Mouse (Mus musculus): ENCODE measurements around the gene Gm10334.
"Not testable (repeated sequence)": the region's sequence is repeated elsewhere in the genome, so short reads cannot be mapped to it uniquely, and the experiment has no call there.

The Gm10334 gene

DNA sequence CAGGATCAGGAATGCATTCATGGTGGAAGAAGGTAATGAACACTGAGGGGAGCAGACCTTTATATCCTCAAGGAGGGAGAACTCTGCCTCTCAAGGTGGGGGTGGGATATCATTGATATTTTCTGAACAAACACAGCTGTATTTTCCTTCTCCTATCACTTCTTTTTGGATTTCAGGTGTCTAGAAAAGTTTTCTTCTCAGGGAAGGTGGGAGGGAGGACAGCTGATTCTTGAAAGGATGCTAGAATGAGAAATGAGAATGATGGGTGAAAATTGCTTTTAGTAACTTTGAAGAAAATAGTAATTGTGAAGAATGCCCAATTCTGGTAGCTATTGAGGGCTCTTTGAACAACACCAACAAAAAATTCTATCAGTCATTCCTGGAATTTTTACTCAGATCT is at the start of gene Gm10334:
TSS of gene Gm10334 (minus strand) at position 101 of the 400 bp plus-strand sequence.
- not testable (repeated sequence) for DNase-seq (ENCODE audit: low read depth, low spot score)

DNA sequence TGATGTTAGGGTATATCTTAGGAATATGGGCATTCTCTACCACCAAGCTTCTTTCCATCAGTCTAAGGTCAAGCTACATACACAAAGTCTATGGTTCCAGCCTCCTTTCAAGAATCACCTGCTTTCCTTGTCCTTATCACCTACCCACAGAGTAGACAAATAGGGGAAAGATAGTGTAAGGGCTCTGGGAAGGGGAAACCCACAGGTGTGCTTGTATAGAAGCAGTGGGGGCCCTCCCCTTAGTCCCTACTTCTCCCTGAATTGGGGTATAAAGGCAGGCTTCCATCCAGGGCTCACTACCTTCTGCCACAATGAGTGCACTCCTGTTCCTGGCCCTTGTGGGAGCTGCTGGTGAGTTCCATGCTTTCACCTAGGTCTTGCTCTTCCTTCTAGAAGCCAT is 12.7 kb upstream of the Gm10334 start, which contains the start of gene Prss1:
TSS of gene Prss1 (plus strand) at position 301 of the 400 bp plus-strand sequence.
- not testable (repeated sequence) for DNase-seq (ENCODE audit: low read depth, low spot score)

DNA sequence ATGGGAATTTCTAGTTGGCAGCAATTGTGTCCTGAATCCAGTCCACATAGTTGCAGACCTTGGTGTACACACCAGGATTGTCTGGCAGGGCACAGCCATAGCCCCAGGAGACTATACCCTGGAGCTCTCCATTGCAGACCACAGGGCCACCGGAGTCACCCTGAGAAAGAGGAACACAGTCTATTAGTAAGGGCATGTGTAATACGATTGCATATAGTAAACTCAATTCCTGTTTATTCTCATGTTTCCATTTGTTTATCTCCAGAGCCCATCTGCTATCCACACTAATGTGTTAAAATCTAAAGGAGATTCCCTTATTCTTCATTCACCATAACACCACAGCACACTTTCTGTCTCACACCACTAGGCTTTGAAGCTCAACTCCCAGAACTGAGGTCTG is 3.7 kb downstream of the Gm10334 start:
- not testable (repeated sequence) for DNase-seq (ENCODE audit: low read depth, low spot score)
